Mouse (Mus musculus): Measurements from ENCODE around the gene Pgr. TPM values are rescaled to one million over a fixed set of nuclear protein-coding genes. Genes with fewer than 3 reads are reported as not detected.

Pgr gene
- total RNA-seq, 2 experiments from 2014 or later: not detected

Other genes with a start within 250 kb of the Pgr start
- not detected for gene Gm16485, start 72.0 kb downstream of the Pgr start, total RNA-seq (2021)